Mouse (Mus musculus) kidney, embryonic 14.5 days (tissue): ENCODE measurements at regions not wholly inside any gene's neighbourhood (a gene's known extent, or its start where the extent isn't known, plus 50 kb on each side); places are given as distances from the start of the nearest gene placed in this dataset.

Experiments used
- ATAC-seq: fragments of 200-750 bp; cut with Nextera tagmentation; 2 replicates; pipeline ENCODE4 v1.8.0; 2017; ENCODE audit warnings: moderate number of reproducible peaks, mild to moderate bottlenecking, moderate TSS enrichment, moderate library complexity; ENCODE audit not compliant: low FRiP score, low TSS enrichment
- H3K27ac ChIP-seq: fragments of 300-500 bp; sonication (generic); 2 replicates; pipeline ENCODE4 v1.5.1; 2014; ENCODE audit warnings: low read depth, mild to moderate bottlenecking, low read length, moderate library complexity, mixed read lengths
- H3K27me3 ChIP-seq: fragments of 300-500 bp; sonication (generic); 2 replicates; pipeline ENCODE4 v1.6.1; 2014; ENCODE audit warnings: mild to moderate bottlenecking, low read length; ENCODE audit not compliant: control insufficient read depth, insufficient read depth
- H3K36me3 ChIP-seq: fragments of 300-500 bp; sonication (generic); 2 replicates; pipeline ENCODE4 v1.6.1; 2014; ENCODE audit warnings: low read length, mixed read lengths; ENCODE audit not compliant: control insufficient read depth, insufficient read depth
- H3K4me1 ChIP-seq: fragments of 300-500 bp; sonication (generic); 2 replicates; pipeline ENCODE4 v1.6.1; 2014; ENCODE audit warnings: low read length, mixed read lengths; ENCODE audit not compliant: control insufficient read depth, insufficient read depth
- H3K4me2 ChIP-seq: fragments of 300-500 bp; sonication (generic); replicated peaks from 2 replicates; pipeline ENCODE4 v1.6.1; 2014; ENCODE audit warnings: low read depth, mild to moderate bottlenecking, low read length
- H3K4me3 ChIP-seq: fragments of 300-500 bp; sonication (generic); 2 replicates; pipeline ENCODE4 v1.5.1; 2014; ENCODE audit warnings: mild to moderate bottlenecking, low read length
- H3K9ac ChIP-seq: fragments of 300-500 bp; sonication (generic); 2 replicates; pipeline ENCODE4 v1.6.1; 2014; ENCODE audit warnings: low read depth, mild to moderate bottlenecking, low read length, moderate library complexity
- H3K9me3 ChIP-seq: fragments of 300-500 bp; sonication (generic); 2 replicates; pipeline ENCODE4 v1.6.1; 2016; ENCODE audit warnings: low read length; ENCODE audit not compliant: control insufficient read depth
- WGBS: fragments of 180-500 bp; shearing (Covaris S2); extraction: QIAGEN DNeasy Blood & Tissue Kit; methylation state at CpG from one replicate; pipeline ENCODE4 v1.1.7; 2014; 5-methylcytosine and 5-hydroxymethylcytosine counted together

- no peak overlapping the region for H3K4me2 ChIP-seq
- ATAC-seq: no peak
- no peaks in the 10 kb centered on the region for H3K27me3 ChIP-seq
- 89% methylated on average over 6 of the region's 6 CpGs for WGBS
- no peak overlapping the region for H3K9ac ChIP-seq
- no peaks in the 10 kb centered on the region for H3K4me1 ChIP-seq
- H3K36me3 ChIP-seq: no peaks in the 10 kb centered on the region
- no peaks in the 10 kb centered on the region for H3K9me3 ChIP-seq
- H3K4me3 ChIP-seq: no peak overlapping the region
- H3K27ac ChIP-seq: no peak overlapping the region
Observed at GRCm38 (mm10) chr3:140941316-140941715, 270.8 kb downstream of the Pdha2 start.

GRCm38 (mm10) chr3:140933156-140933555, 279.0 kb downstream of the Pdha2 start:
- no peak overlapping the region for H3K4me3 ChIP-seq
- no peak overlapping the region for H3K4me2 ChIP-seq
- H3K36me3 ChIP-seq: no peaks in the 10 kb centered on the region
- H3K9me3 ChIP-seq: no peaks in the 10 kb centered on the region
- WGBS: 52% methylated on average over 1 of the region's 1 CpGs
- no peak overlapping the region for H3K9ac ChIP-seq
- no peak for ATAC-seq
- no peaks in the 10 kb centered on the region for H3K4me1 ChIP-seq
- H3K27ac ChIP-seq: no peak overlapping the region
- no peaks in the 10 kb centered on the region for H3K27me3 ChIP-seq

GRCm38 (mm10) chr3:140926689-140927088, 285.5 kb downstream of the Pdha2 start:
- no peak for ATAC-seq
- no peak overlapping the region for H3K4me3 ChIP-seq
- H3K27ac ChIP-seq: no peak overlapping the region
- no peak overlapping the region for H3K4me2 ChIP-seq
- no peaks in the 10 kb centered on the region for H3K36me3 ChIP-seq
- no peaks in the 10 kb centered on the region for H3K27me3 ChIP-seq
- H3K9me3 ChIP-seq: no peaks in the 10 kb centered on the region
- 89% methylated on average over 5 of the region's 5 CpGs for WGBS
- no peaks in the 10 kb centered on the region for H3K4me1 ChIP-seq
- no peak overlapping the region for H3K9ac ChIP-seq

GRCm38 (mm10) chr3:140876201-140876895, 335.8 kb downstream of the Pdha2 start:
- WGBS: 90% methylated on average over 4 of the region's 4 CpGs
- no peaks in the 10 kb centered on the region for H3K27me3 ChIP-seq
- no peak overlapping the region for H3K4me3 ChIP-seq
- no peak for ATAC-seq
- no peaks in the 10 kb centered on the region for H3K36me3 ChIP-seq
- H3K9me3 ChIP-seq: no peaks in the 10 kb centered on the region
- no peaks in the 10 kb centered on the region for H3K4me1 ChIP-seq
- H3K9ac ChIP-seq: no peak overlapping the region
- no peak overlapping the region for H3K27ac ChIP-seq
- H3K4me2 ChIP-seq: no peak overlapping the region

- 79% methylated on average over 4 of the region's 4 CpGs for WGBS
- ATAC-seq: no peak
Observed at GRCm38 (mm10) chr3:140875500-140876200, 336.5 kb downstream of the Pdha2 start.

GRCm38 (mm10) chr3:140874070-140874895, 337.9 kb downstream of the Pdha2 start:
- Histone ChIP-seq H3K27me3 (no peaks in the 10 kb centered on the region), H3K4me2 (no peak overlapping the region), H3K9me3 (no peaks in the 10 kb centered on the region), H3K36me3 (no peaks in the 10 kb centered on the region), H3K4me3 (no peak overlapping the region), H3K27ac (no peak overlapping the region), H3K9ac (no peak overlapping the region), H3K4me1 (no peaks in the 10 kb centered on the region)
- WGBS: 82% methylated on average over 9 of the region's 9 CpGs
- no peak for ATAC-seq

More at GRCm38 (mm10) chr3:140875500-140876200, 336.5 kb downstream of the Pdha2 start:
- no peak overlapping the region for H3K4me3 ChIP-seq
- H3K9ac ChIP-seq: no peak overlapping the region
- H3K4me2 ChIP-seq: no peak overlapping the region
- no peak overlapping the region for H3K27ac ChIP-seq
- H3K9me3 ChIP-seq: no peaks in the 10 kb centered on the region
- no peaks in the 10 kb centered on the region for H3K4me1 ChIP-seq
- H3K36me3 ChIP-seq: no peaks in the 10 kb centered on the region
- no peaks in the 10 kb centered on the region for H3K27me3 ChIP-seq

- no peak for ATAC-seq
- Histone ChIP-seq H3K27me3 (no peaks in the 10 kb centered on the region), H3K36me3 (no peaks in the 10 kb centered on the region), H3K9me3 (no peaks in the 10 kb centered on the region), H3K4me1 (no peaks in the 10 kb centered on the region), H3K4me2 (no peak overlapping the region), H3K27ac (no peak overlapping the region), H3K4me3 (no peak overlapping the region), H3K9ac (no peak overlapping the region)
- 86% methylated on average over 1 of the region's 1 CpGs for WGBS
Observed at GRCm38 (mm10) chr3:140872511-140872910, 339.6 kb downstream of the Pdha2 start.

- 100% methylated on average over 2 of the region's 2 CpGs for WGBS
- Histone ChIP-seq H3K27me3 (no peaks in the 10 kb centered on the region), H3K9ac (no peak overlapping the region), H3K4me2 (no peak overlapping the region), H3K36me3 (no peaks in the 10 kb centered on the region), H3K4me1 (no peaks in the 10 kb centered on the region), H3K9me3 (no peaks in the 10 kb centered on the region), H3K4me3 (no peak overlapping the region), H3K27ac (no peak overlapping the region)
- no peak for ATAC-seq
Observed at GRCm38 (mm10) chr3:140871261-140871660, 340.9 kb downstream of the Pdha2 start.

GRCm38 (mm10) chr3:140840197-140840596, 372.0 kb downstream of the Pdha2 start:
- ATAC-seq: no peak
- Histone ChIP-seq H3K9ac (no peak overlapping the region), H3K36me3 (no peaks in the 10 kb centered on the region), H3K4me2 (no peak overlapping the region), H3K9me3 (no peaks in the 10 kb centered on the region), H3K4me3 (no peak overlapping the region), H3K27me3 (no peaks in the 10 kb centered on the region), H3K4me1 (no peaks in the 10 kb centered on the region), H3K27ac (no peak overlapping the region)
- whole genome bisulfite sequencing: 83% methylated on average over 2 of the region's 2 CpGs
